Mouse (Mus musculus) neural tube, embryonic 15.5 days (tissue): ENCODE data around the gene Ssbp4. TPM values are rescaled to one million over a fixed set of nuclear protein-coding genes. Genes with fewer than 3 reads are reported as not detected.
"Not testable (repeated sequence)": the region's sequence is repeated elsewhere in the genome, so short reads cannot be mapped to it uniquely, and the experiment has no call there.

ENCODE experiments used
- ATAC-seq: fragments of 200-750 bp; cut with Nextera tagmentation; 2 replicates; pipeline ENCODE4 v1.8.0; 2017; ENCODE audit warnings: mild to moderate bottlenecking, moderate TSS enrichment, moderate library complexity; ENCODE audit not compliant: low FRiP score
- H3K27ac ChIP-seq: fragments of 300-500 bp; sonication (generic); replicated peaks from 2 replicates; pipeline ENCODE4 v1.5.1; 2015; ENCODE audit warnings: mild to moderate bottlenecking, inconsistent platforms
- H3K27me3 ChIP-seq: fragments of 300-500 bp; sonication (generic); replicated peaks from 2 replicates; pipeline ENCODE4 v1.6.1; 2015; ENCODE audit warnings: inconsistent platforms
- H3K36me3 ChIP-seq: fragments of 300-500 bp; sonication (generic); 2 replicates; pipeline ENCODE4 v1.6.1; 2015; ENCODE audit warnings: inconsistent platforms
- H3K4me1 ChIP-seq: fragments of 300-500 bp; sonication (generic); 2 replicates; pipeline ENCODE4 v1.6.1; 2015; ENCODE audit warnings: inconsistent platforms
- H3K4me2 ChIP-seq: fragments of 300-500 bp; sonication (generic); 2 replicates; pipeline ENCODE4 v1.6.1; 2015; ENCODE audit warnings: inconsistent platforms, mild to moderate bottlenecking, moderate library complexity
- H3K4me3 ChIP-seq: fragments of 300-500 bp; sonication (generic); replicated peaks from 2 replicates; pipeline ENCODE4 v1.5.1; 2015; ENCODE audit warnings: mild to moderate bottlenecking, inconsistent platforms
- H3K9ac ChIP-seq: fragments of 300-500 bp; sonication (generic); replicated peaks from 2 replicates; pipeline ENCODE4 v1.6.1; 2015; ENCODE audit warnings: mild to moderate bottlenecking, inconsistent platforms
- H3K9me3 ChIP-seq: fragments of 300-500 bp; sonication (generic); replicated peaks from 2 replicates; pipeline ENCODE4 v1.6.1; 2016; ENCODE audit warnings: inconsistent platforms
- WGBS: fragments of 180-500 bp; shearing (Covaris S2); methylation state at CpG from one replicate; pipeline ENCODE4 v1.1.7; 2015; ENCODE audit warnings: mixed read lengths; 5-methylcytosine and 5-hydroxymethylcytosine counted together
- polyA plus RNA-seq: library from polyadenylated mRNA; unstranded; fragments of >200 nt; fragmentation: Nextera tagmentation; extraction: Ambion mirVana; gene quantifications from 2 replicates; pipeline ENCODE4 v1.2.1, GENCODE M21; 2015

Ssbp4 gene
- polyA plus RNA-seq, 1 experiment from 2014 or later, result 175 TPM

- ATAC-seq, result no peak
- peak overlapping the region; percentile 69 for H3K4me2 ChIP-seq
- H3K36me3 ChIP-seq, result peaks cover 14% of the 10 kb centered on the region
- H3K9ac ChIP-seq, result no peak overlapping the region
- H3K4me1 ChIP-seq, result peaks cover 87% of the 10 kb centered on the region
- no peaks in the 10 kb centered on the region for H3K9me3 ChIP-seq
- no peak overlapping the region for H3K4me3 ChIP-seq
- 86% methylated on average over 17 of the region's 17 CpGs for WGBS
- no peak overlapping the region for H3K27ac ChIP-seq
- H3K27me3 ChIP-seq, result no peaks in the 10 kb centered on the region
Measured at GRCm38 (mm10) chr8:70596775-70597416, 11.8 kb downstream of the Ssbp4 start.

- no peaks in the 10 kb centered on the region for H3K27me3 ChIP-seq
- H3K4me2 ChIP-seq, result 0 out of 2 replicates have a peak overlapping the region, but pooled peaks have one; percentile 90
- peaks cover 21% of the 10 kb centered on the region for H3K36me3 ChIP-seq
- H3K9ac ChIP-seq, result no peak overlapping the region
- no peak overlapping the region for H3K27ac ChIP-seq
- no peak for ATAC-seq
- no peaks in the 10 kb centered on the region for H3K9me3 ChIP-seq
- no peak overlapping the region for H3K4me3 ChIP-seq
- H3K4me1 ChIP-seq, result peaks cover 80% of the 10 kb centered on the region
- 97% methylated on average over 18 of the region's 18 CpGs for WGBS
Measured at GRCm38 (mm10) chr8:70596216-70596615, 12.5 kb downstream of the Ssbp4 start.

- Histone ChIP-seq H3K36me3 (peaks cover 22% of the 10 kb centered on the region), H3K4me1 (peaks cover 76% of the 10 kb centered on the region), H3K9ac (no peak overlapping the region), H3K4me2 (peak overlapping the region; percentile 90), H3K4me3 (no peak overlapping the region), H3K27me3 (no peaks in the 10 kb centered on the region), H3K9me3 (no peaks in the 10 kb centered on the region), H3K27ac (no peak overlapping the region)
- 95% methylated on average over 12 of the region's 12 CpGs for WGBS
- ATAC-seq, result no peak
Measured at GRCm38 (mm10) chr8:70595811-70596210, 12.9 kb downstream of the Ssbp4 start.

GRCm38 (mm10) chr8:70594621-70595564, 13.8 kb downstream of the Ssbp4 start:
- H3K27me3 ChIP-seq, result no peaks in the 10 kb centered on the region
- H3K4me3 ChIP-seq, result peak overlapping the region; percentile 60
- peak; percentile 45 for ATAC-seq
- peaks cover 28% of the 10 kb centered on the region for H3K36me3 ChIP-seq
- WGBS, result 11% methylated on average over 82 of the region's 82 CpGs
- peak overlapping the region; percentile 61 for H3K9ac ChIP-seq
- no peaks in the 10 kb centered on the region for H3K9me3 ChIP-seq
- H3K27ac ChIP-seq, result peak overlapping the region; percentile 77
- peak overlapping the region; percentile 90 for H3K4me2 ChIP-seq
- H3K4me1 ChIP-seq, result peaks cover 67% of the 10 kb centered on the region

GRCm38 (mm10) chr8:70593961-70594609, 14.6 kb downstream of the Ssbp4 start, which contains the start of gene Isyna1:
Gene Isyna1 (plus strand): TSS chr8:70594373.
- peak; percentile 87 for ATAC-seq
- under 1% methylated on average over 39 of the region's 40 CpGs for WGBS
- no peaks in the 10 kb centered on the region for H3K9me3 ChIP-seq
- H3K4me1 ChIP-seq, result peaks cover 60% of the 10 kb centered on the region
- peak within 1 kb of the TSS; percentile 60 for H3K4me3 ChIP-seq
- H3K4me2 ChIP-seq, result peak within 1 kb of the TSS; percentile 90
- H3K27ac ChIP-seq, result peak within 1 kb of the TSS; percentile 77
- peak within 1 kb of the TSS; percentile 61 for H3K9ac ChIP-seq
- H3K36me3 ChIP-seq, result peaks cover 36% of the 10 kb centered on the region
- no peaks in the 10 kb centered on the region for H3K27me3 ChIP-seq

GRCm38 (mm10) chr8:70593173-70593572, 15.5 kb downstream of the Ssbp4 start:
- no peaks in the 10 kb centered on the region for H3K9me3 ChIP-seq
- ATAC-seq, result no peak
- H3K9ac ChIP-seq, result no peak overlapping the region
- H3K4me1 ChIP-seq, result peaks cover 50% of the 10 kb centered on the region
- H3K4me3 ChIP-seq, result 0 out of 2 replicates have a peak overlapping the region, but pooled peaks have one; percentile 60
- peak overlapping the region; percentile 61 for H3K27ac ChIP-seq
- peak overlapping the region; percentile 90 for H3K4me2 ChIP-seq
- H3K36me3 ChIP-seq, result peaks cover 40% of the 10 kb centered on the region
- WGBS, result 54% methylated on average over 8 of the region's 8 CpGs
- no peaks in the 10 kb centered on the region for H3K27me3 ChIP-seq

GRCm38 (mm10) chr8:70591569-70591968, 17.1 kb downstream of the Ssbp4 start:
- no peak overlapping the region for H3K9ac ChIP-seq
- H3K4me3 ChIP-seq, result no peak overlapping the region
- H3K4me1 ChIP-seq, result peaks cover 35% of the 10 kb centered on the region
- 92% methylated on average over 12 of the region's 12 CpGs for WGBS
- no peak overlapping the region for H3K4me2 ChIP-seq
- no peaks in the 10 kb centered on the region for H3K9me3 ChIP-seq
- H3K27ac ChIP-seq, result no peak overlapping the region
- no peaks in the 10 kb centered on the region for H3K27me3 ChIP-seq
- ATAC-seq, result no peak
- H3K36me3 ChIP-seq, result peaks cover 55% of the 10 kb centered on the region

- not testable (repeated sequence) for H3K4me1 ChIP-seq, H3K9me3 ChIP-seq, H3K27ac ChIP-seq, H3K4me2 ChIP-seq, H3K4me3 ChIP-seq, ATAC-seq, H3K9ac ChIP-seq, H3K27me3 ChIP-seq
- WGBS, result 94% methylated on average over 4 of the region's 4 CpGs
- peaks cover 75% of the 10 kb centered on the region for H3K36me3 ChIP-seq
Measured at GRCm38 (mm10) chr8:70587955-70588354, 20.7 kb downstream of the Ssbp4 start.

GRCm38 (mm10) chr8:70585258-70585652, 23.4 kb downstream of the Ssbp4 start:
- Histone ChIP-seq H3K4me1 (no peaks in the 10 kb centered on the region), H3K4me2 (no peak overlapping the region), H3K9ac (no peak overlapping the region), H3K27me3 (no peaks in the 10 kb centered on the region), H3K9me3 (no peaks in the 10 kb centered on the region), H3K4me3 (no peak overlapping the region), H3K27ac (no peak overlapping the region), H3K36me3 (peaks cover 89% of the 10 kb centered on the region)
- peak; percentile 63 for ATAC-seq
- 42% methylated on average over 7 of the region's 7 CpGs for WGBS

- H3K27me3 ChIP-seq, result no peaks in the 10 kb centered on the region
- ATAC-seq, result no peak
- no peaks in the 10 kb centered on the region for H3K4me1 ChIP-seq
- no peaks in the 10 kb centered on the region for H3K9me3 ChIP-seq
- no peak overlapping the region for H3K4me3 ChIP-seq
- no peak overlapping the region for H3K4me2 ChIP-seq
- no peak overlapping the region for H3K27ac ChIP-seq
- WGBS, result 95% methylated on average over 9 of the region's 9 CpGs
- H3K9ac ChIP-seq, result no peak overlapping the region
- H3K36me3 ChIP-seq, result peaks cover 90% of the 10 kb centered on the region
Measured at GRCm38 (mm10) chr8:70584606-70585257, 23.9 kb downstream of the Ssbp4 start.
